Mouse (Mus musculus) E14TG2a.4 (cell line): ENCODE results near the gene Selenok.
A peak's percentile ranks its signal among the peaks of the same experiment; 100 is the strongest.

Experiments used
- H3K27me3 ChIP-seq: 2 replicates; pipeline ENCODE4 v1.6.1; 2014; ENCODE audit warnings: low read length, control low read depth; ENCODE audit not compliant: insufficient read depth
- H3K36me3 ChIP-seq: 2 replicates; pipeline ENCODE4 v1.6.1; 2014; ENCODE audit warnings: low read length, control low read depth; ENCODE audit not compliant: insufficient read depth
- H3K4me1 ChIP-seq: replicated peaks from 2 replicates; pipeline ENCODE4 v1.6.1; 2014; ENCODE audit warnings: low read depth, low read length, control low read depth
- H3K4me3 ChIP-seq: replicated peaks from 2 replicates; pipeline ENCODE4 v1.5.1; 2014; ENCODE audit warnings: mild to moderate bottlenecking, low read length
- H3K9me3 ChIP-seq: 2 replicates; pipeline ENCODE4 v1.6.1; 2014; ENCODE audit warnings: low read length, control low read depth
- CTCF ChIP-seq: conservative IDR thresholded peaks from 2 replicates; pipeline ENCODE4 v1.5.1; 2014; ENCODE audit warnings: low read length
- NANOG ChIP-seq: IDR thresholded peaks from 2 replicates; pipeline ENCODE4 v1.6.1; 2014; ENCODE audit warnings: borderline replicate concordance, low read length, mixed read lengths
- POU5F1 ChIP-seq: IDR thresholded peaks from 2 replicates; pipeline ENCODE4 v1.6.1; 2014; ENCODE audit warnings: low read length, borderline replicate concordance

Gene Selenok

GRCm38 (mm10) chr14:29950805-29951204, 17.3 kb upstream of the Selenok start:
- Histone ChIP-seq H3K27me3 (no peaks in the 10 kb centered on the region), H3K9me3 (peaks cover 19% of the 10 kb centered on the region; the same call in 1 of the 2 replicates), H3K4me1 (peaks cover 53% of the 10 kb centered on the region), H3K4me3 (peak overlapping the region; percentile 41), H3K36me3 (peaks cover 14% of the 10 kb centered on the region)
- peak; percentile 72; the same call in 1 of the 2 replicates for TF ChIP-seq NANOG
- TF ChIP-seq CTCF: no peak
- no peak for TF ChIP-seq POU5F1

- Histone ChIP-seq H3K36me3 (peaks cover 5% of the 10 kb centered on the region; the same call in 1 of the 2 replicates), H3K4me3 (no peak overlapping the region), H3K4me1 (peaks cover 6% of the 10 kb centered on the region)
Observed at GRCm38 (mm10) chr14:29957393-29957792, 10.7 kb upstream of the Selenok start.

GRCm38 (mm10) chr14:29967611-29968010, 497 bp upstream of the Selenok start:
- Histone ChIP-seq H3K4me3 (peak overlapping the region; percentile 98), H3K9me3 (peaks cover 3% of the 10 kb centered on the region), H3K27me3 (no peaks in the 10 kb centered on the region), H3K36me3 (peaks cover 43% of the 10 kb centered on the region), H3K4me1 (peaks cover 51% of the 10 kb centered on the region)
- TF ChIP-seq NANOG (no peak), POU5F1 (no peak), CTCF (no peak)

More at GRCm38 (mm10) chr14:29957393-29957792, 10.7 kb upstream of the Selenok start:
- TF ChIP-seq NANOG (no peak), CTCF (no peak), POU5F1 (no peak)
- H3K27me3 ChIP-seq: no peaks in the 10 kb centered on the region
- H3K9me3 ChIP-seq: peaks cover 14% of the 10 kb centered on the region

- H3K4me1 ChIP-seq: peaks cover 41% of the 10 kb centered on the region
- H3K4me3 ChIP-seq: no peak overlapping the region
- no peaks in the 10 kb centered on the region for H3K27me3 ChIP-seq
- no peaks in the 10 kb centered on the region for H3K9me3 ChIP-seq
- peaks cover 60% of the 10 kb centered on the region for H3K36me3 ChIP-seq
- TF ChIP-seq POU5F1: no peak
Observed at GRCm38 (mm10) chr14:29971446-29971845, 3.3 kb downstream of the Selenok start.

- Histone ChIP-seq H3K4me3 (no peak overlapping the region), H3K36me3 (peaks cover 60% of the 10 kb centered on the region), H3K4me1 (peaks cover 35% of the 10 kb centered on the region), H3K9me3 (no peaks in the 10 kb centered on the region), H3K27me3 (no peaks in the 10 kb centered on the region)
- TF ChIP-seq CTCF: no peak
- no peak for TF ChIP-seq POU5F1
- TF ChIP-seq NANOG: no peak
Observed at GRCm38 (mm10) chr14:29971993-29972392, 3.9 kb downstream of the Selenok start.

- Histone ChIP-seq H3K36me3 (peaks cover 54% of the 10 kb centered on the region), H3K4me3 (no peak overlapping the region), H3K27me3 (no peaks in the 10 kb centered on the region), H3K4me1 (peaks cover 30% of the 10 kb centered on the region), H3K9me3 (no peaks in the 10 kb centered on the region)
- TF ChIP-seq CTCF (no peak), POU5F1 (no peak), NANOG (no peak)
Observed at GRCm38 (mm10) chr14:29976927-29977326, 8.8 kb downstream of the Selenok start.

- Histone ChIP-seq H3K9me3 (no peaks in the 10 kb centered on the region), H3K27me3 (no peaks in the 10 kb centered on the region), H3K4me3 (peak within 1 kb of the TSS; percentile 94), H3K36me3 (peaks cover 54% of the 10 kb centered on the region), H3K4me1 (peaks cover 28% of the 10 kb centered on the region)
- TF ChIP-seq NANOG: no peak
- no peak for TF ChIP-seq POU5F1
- TF ChIP-seq CTCF: no peak
Observed at GRCm38 (mm10) chr14:29978254-29979204, 10.4 kb downstream of the Selenok start, which contains the start of gene Actr8. Gene Actr8 (plus strand): TSS chr14:29978337.

GRCm38 (mm10) chr14:29980447-29981205, 12.5 kb downstream of the Selenok start:
- Histone ChIP-seq H3K9me3 (no peaks in the 10 kb centered on the region), H3K36me3 (peaks cover 58% of the 10 kb centered on the region), H3K4me3 (no peak overlapping the region), H3K27me3 (no peaks in the 10 kb centered on the region), H3K4me1 (peaks cover 28% of the 10 kb centered on the region)
- TF ChIP-seq CTCF (peak; percentile 40), NANOG (no peak)
